Mouse (Mus musculus) limb, embryonic 13.5 days (tissue): ENCODE measurements around the gene Ccndbp1. TPM values are rescaled to one million over a fixed set of nuclear protein-coding genes. Genes with fewer than 3 reads are reported as not detected.
"Not testable (repeated sequence)": the region's sequence is repeated elsewhere in the genome, so short reads cannot be mapped to it uniquely, and the experiment has no call there.

Source experiments
- ATAC-seq: fragments of 200-750 bp; cut with Nextera tagmentation; 2 replicates; pipeline ENCODE4 v1.8.0; 2017; ENCODE audit warnings: low read depth, moderate number of reproducible peaks, moderate TSS enrichment; ENCODE audit not compliant: low FRiP score
- H3K27ac ChIP-seq: fragments of 300-500 bp; sonication (generic); 2 replicates; pipeline ENCODE4 v1.5.1; 2015; ENCODE audit warnings: inconsistent platforms, mild to moderate bottlenecking, moderate library complexity
- H3K27me3 ChIP-seq: fragments of 300-500 bp; sonication (generic); 2 replicates; pipeline ENCODE4 v1.6.1; 2015; ENCODE audit warnings: mild to moderate bottlenecking, inconsistent platforms
- H3K36me3 ChIP-seq: fragments of 300-500 bp; sonication (generic); 2 replicates; pipeline ENCODE4 v1.6.1; 2015; ENCODE audit warnings: inconsistent platforms, mild to moderate bottlenecking, moderate library complexity
- H3K4me1 ChIP-seq: fragments of 300-500 bp; sonication (generic); 2 replicates; pipeline ENCODE4 v1.6.1; 2015; ENCODE audit warnings: inconsistent platforms
- H3K4me2 ChIP-seq: fragments of 300-500 bp; sonication (generic); replicated peaks from 2 replicates; pipeline ENCODE4 v1.6.1; 2015; ENCODE audit warnings: inconsistent platforms, mild to moderate bottlenecking, moderate library complexity
- H3K4me3 ChIP-seq: fragments of 300-500 bp; sonication (generic); 2 replicates; pipeline ENCODE4 v1.5.1; 2015; ENCODE audit warnings: moderate library complexity, mild to moderate bottlenecking, inconsistent platforms
- H3K9ac ChIP-seq: fragments of 300-500 bp; sonication (generic); 2 replicates; pipeline ENCODE4 v1.6.1; 2015; ENCODE audit warnings: mild to moderate bottlenecking, inconsistent platforms
- H3K9me3 ChIP-seq: fragments of 300-500 bp; sonication (generic); 2 replicates; pipeline ENCODE4 v1.6.1; 2016; ENCODE audit warnings: inconsistent platforms
- WGBS: fragments of 180-500 bp; shearing (Covaris S2); methylation state at CpG from one replicate; pipeline ENCODE4 v1.1.7; 2015; 5-methylcytosine and 5-hydroxymethylcytosine counted together
- polyA plus RNA-seq: library from polyadenylated mRNA; unstranded; fragments of >200 nt; fragmentation: Nextera tagmentation; extraction: Ambion mirVana; gene quantifications from 2 replicates; pipeline ENCODE4 v1.2.1, GENCODE M21; 2015

Ccndbp1 gene
- 39.3 and 42.0 TPM in 2 replicates for polyA plus RNA-seq

DNA sequence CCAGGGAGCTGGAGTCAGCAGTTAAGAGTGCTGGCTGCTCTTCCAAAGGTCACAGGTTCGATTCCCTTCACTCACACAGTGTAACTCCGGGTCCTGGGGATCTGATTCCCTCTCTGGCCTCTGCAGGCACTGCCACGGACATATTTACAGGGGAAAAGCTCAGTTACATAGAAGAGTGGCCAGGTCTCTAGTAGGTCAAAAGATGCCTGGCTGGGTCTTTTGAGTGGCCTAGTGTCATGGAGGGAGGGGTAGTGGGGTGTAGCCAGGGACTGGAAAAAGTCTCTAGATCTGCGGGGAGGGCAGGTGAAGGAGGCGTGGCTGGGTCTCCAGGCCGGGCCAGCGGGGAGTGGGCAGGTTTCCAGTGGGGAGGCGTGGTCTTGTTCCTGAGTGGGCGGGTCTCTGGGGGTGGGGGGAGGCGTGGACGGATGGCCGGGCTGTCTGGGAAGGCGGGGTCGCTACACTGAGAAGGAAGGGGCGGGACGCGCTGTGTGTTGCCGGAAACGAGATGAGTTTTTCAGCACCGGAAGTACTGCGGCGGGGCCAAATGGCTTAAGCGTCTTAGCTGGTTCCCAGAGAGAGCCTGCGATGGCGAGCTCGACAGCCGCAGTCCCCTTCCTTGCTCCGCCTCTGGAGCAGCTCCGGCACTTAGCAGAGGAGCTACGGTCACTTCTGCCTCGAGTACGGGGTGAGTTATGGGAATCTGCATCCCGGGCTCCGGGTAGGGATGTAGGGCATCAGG is at the start of gene Ccndbp1:
Gene Ccndbp1, plus strand, starts transcription at position 479 of the 739 bp plus-strand sequence.
- H3K9me3 ChIP-seq = no peaks in the 10 kb centered on the region
- peaks cover 17% of the 10 kb centered on the region for H3K36me3 ChIP-seq
- peak within 1 kb of the TSS; percentile 72 for H3K9ac ChIP-seq
- H3K4me3 ChIP-seq = peak within 1 kb of the TSS; percentile 71
- H3K27ac ChIP-seq = no peak within 1 kb of the TSS; the same call in 1 of the 2 replicates
- ATAC-seq = peak; percentile 96
- no peaks in the 10 kb centered on the region for H3K27me3 ChIP-seq
- WGBS = 1% methylated on average over 34 of the region's 34 CpGs
- peak within 1 kb of the TSS; percentile 89 for H3K4me2 ChIP-seq
- peaks cover 8% of the 10 kb centered on the region for H3K4me1 ChIP-seq

DNA sequence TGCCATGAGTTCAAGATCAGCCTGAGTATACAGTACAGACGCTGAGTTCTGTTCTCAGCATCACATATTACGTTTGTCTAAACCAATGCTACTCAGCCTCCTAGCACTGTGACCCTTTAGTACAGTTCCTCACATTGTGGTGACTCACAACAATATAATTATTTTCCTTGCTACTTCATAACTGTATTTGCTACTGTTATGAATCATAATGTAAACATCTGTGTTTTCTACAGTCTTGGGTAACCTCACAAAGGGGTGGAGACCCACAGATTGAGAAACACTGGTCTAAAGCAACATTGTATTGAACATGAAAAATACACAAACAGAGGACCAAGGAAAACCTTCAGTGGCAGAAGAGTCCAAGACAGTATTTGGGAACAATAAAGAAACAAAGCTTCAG is 48.8 kb upstream of the Ccndbp1 start:
- no peaks in the 10 kb centered on the region for H3K9me3 ChIP-seq
- H3K4me2 ChIP-seq = no peak overlapping the region
- H3K9ac ChIP-seq = no peak overlapping the region
- WGBS = 83% methylated on average over 2 of the region's 2 CpGs
- H3K27ac ChIP-seq = no peak overlapping the region
- H3K4me3 ChIP-seq = no peak overlapping the region
- ATAC-seq = no peak
- H3K27me3 ChIP-seq = no peaks in the 10 kb centered on the region
- H3K36me3 ChIP-seq = peaks cover 27% of the 10 kb centered on the region
- no peaks in the 10 kb centered on the region for H3K4me1 ChIP-seq

DNA sequence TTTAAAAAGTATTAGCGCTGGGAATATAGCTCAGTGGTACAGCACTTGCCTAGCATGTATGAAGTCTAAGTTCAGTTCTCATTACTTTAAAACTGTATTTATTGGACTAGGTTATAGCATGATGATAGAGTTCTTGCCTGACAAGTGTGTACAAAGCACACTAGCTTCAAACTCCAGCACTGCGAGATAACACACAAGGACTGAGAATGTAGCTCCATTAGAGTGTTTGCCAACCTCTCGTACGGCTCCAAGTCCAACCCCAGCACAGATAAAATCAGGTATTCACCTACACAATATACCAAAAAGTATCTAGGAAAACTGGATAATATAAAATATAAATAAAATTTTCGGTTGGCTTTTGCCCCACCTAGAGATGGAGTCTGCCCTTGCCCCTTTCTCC is 48.4 kb upstream of the Ccndbp1 start:
- no peaks in the 10 kb centered on the region for H3K9me3 ChIP-seq
- 93% methylated on average over 5 of the region's 5 CpGs for WGBS

DNA sequence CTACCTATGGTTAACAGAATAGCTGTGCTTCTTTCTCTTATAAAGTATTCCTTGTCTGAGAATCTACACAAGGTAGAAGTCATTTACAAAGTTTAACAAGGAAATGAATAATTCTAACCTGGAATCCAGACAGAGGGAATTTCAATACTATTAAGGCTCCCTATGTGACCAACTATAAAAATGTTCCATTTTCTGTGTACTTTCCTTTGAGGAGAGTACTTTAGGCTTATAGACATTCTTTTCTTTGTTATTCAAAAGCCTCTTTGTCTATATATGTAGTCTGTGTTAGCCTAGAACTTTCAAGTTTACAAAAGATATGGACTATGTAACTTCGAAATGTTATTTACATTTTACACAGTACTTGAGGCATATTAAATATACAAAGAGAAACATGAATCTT is 47.9 kb upstream of the Ccndbp1 start:
- Histone ChIP-seq H3K27ac (no peak overlapping the region), H3K9ac (no peak overlapping the region), H3K9me3 (no peaks in the 10 kb centered on the region), H3K36me3 (peaks cover 18% of the 10 kb centered on the region), H3K4me3 (no peak overlapping the region), H3K27me3 (no peaks in the 10 kb centered on the region), H3K4me2 (no peak overlapping the region), H3K4me1 (no peaks in the 10 kb centered on the region)
- WGBS = 92% methylated on average over 1 of the region's 1 CpGs
- ATAC-seq = no peak

More for the DNA sequence above, 48.4 kb upstream of the Ccndbp1 start:
- H3K4me2 ChIP-seq = no peak overlapping the region
- H3K27ac ChIP-seq = no peak overlapping the region
- H3K27me3 ChIP-seq = no peaks in the 10 kb centered on the region
- H3K4me1 ChIP-seq = no peaks in the 10 kb centered on the region
- no peak for ATAC-seq
- H3K36me3 ChIP-seq = peaks cover 23% of the 10 kb centered on the region
- H3K9ac ChIP-seq = no peak overlapping the region
- H3K4me3 ChIP-seq = no peak overlapping the region

DNA sequence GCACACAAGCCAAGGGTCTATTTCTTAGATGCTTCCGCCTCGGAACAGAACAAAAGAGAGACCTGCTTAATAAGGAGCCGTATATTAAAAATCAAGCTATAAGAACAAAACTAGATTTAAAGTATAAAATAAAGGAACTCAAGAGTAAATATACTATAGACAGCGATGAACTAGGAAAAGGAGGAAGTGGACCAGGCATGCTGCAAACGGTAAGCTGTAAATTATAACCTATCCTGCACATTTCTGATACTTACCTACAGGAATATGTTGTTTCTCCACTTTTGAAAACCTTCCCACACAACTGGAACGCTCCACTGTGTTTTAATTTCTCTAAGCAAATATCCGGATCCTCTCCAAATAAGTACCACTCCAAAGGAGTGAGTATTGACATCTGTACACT is 45.1 kb upstream of the Ccndbp1 start:
- Histone ChIP-seq H3K4me1 (no peaks in the 10 kb centered on the region), H3K4me2 (no peak overlapping the region), H3K36me3 (peaks cover 15% of the 10 kb centered on the region), H3K27ac (no peak overlapping the region), H3K27me3 (no peaks in the 10 kb centered on the region), H3K9ac (no peak overlapping the region), H3K4me3 (no peak overlapping the region), H3K9me3 (no peaks in the 10 kb centered on the region)
- 96% methylated on average over 7 of the region's 7 CpGs for WGBS
- no peak for ATAC-seq

- Histone ChIP-seq H3K27me3 (no peaks in the 10 kb centered on the region), H3K4me2 (no peak overlapping the region), H3K9me3 (no peaks in the 10 kb centered on the region), H3K9ac (no peak overlapping the region), H3K27ac (no peak overlapping the region), H3K4me3 (no peak overlapping the region), H3K4me1 (peaks cover 9% of the 10 kb centered on the region), H3K36me3 (no peaks in the 10 kb centered on the region; the same call in 1 of the 2 replicates)
- 91% methylated on average over 3 of the region's 3 CpGs for WGBS
- ATAC-seq = no peak
These were observed 42.7 kb upstream of the Ccndbp1 start for GRCm38 (mm10) chr2:120965486-120965885.

- Histone ChIP-seq H3K4me1 (peaks cover 9% of the 10 kb centered on the region), H3K9ac (peak overlapping the region; percentile 89), H3K9me3 (no peaks in the 10 kb centered on the region), H3K27ac (peak overlapping the region; percentile 82), H3K27me3 (0 out of 2 replicates have a peak, but pooled peaks cover 4% of the 10 kb centered on the region), H3K4me3 (peak overlapping the region; percentile 80), H3K4me2 (peak overlapping the region; percentile 79), H3K36me3 (no peaks in the 10 kb centered on the region)
- under 1% methylated on average over 23 of the region's 23 CpGs for WGBS
- ATAC-seq = peak; percentile 30; the same call in 1 of the 2 replicates
These were observed 38.1 kb upstream of the Ccndbp1 start for GRCm38 (mm10) chr2:120970045-120970539.

GRCm38 (mm10) chr2:120970559-120971080 is 37.6 kb upstream of the Ccndbp1 start, which contains the start of gene Ubr1:
Gene Ubr1 (minus strand): TSS chr2:120970715.
- peak within 1 kb of the TSS; percentile 79 for H3K4me2 ChIP-seq
- peak within 1 kb of the TSS; percentile 80 for H3K4me3 ChIP-seq
- no peaks in the 10 kb centered on the region for H3K36me3 ChIP-seq
- H3K27me3 ChIP-seq = 0 out of 2 replicates have a peak, but pooled peaks cover 4% of the 10 kb centered on the region
- H3K27ac ChIP-seq = peak within 1 kb of the TSS; percentile 82
- no peaks in the 10 kb centered on the region for H3K9me3 ChIP-seq
- H3K9ac ChIP-seq = peak within 1 kb of the TSS; percentile 89
- under 1% methylated on average over 39 of the region's 39 CpGs for WGBS
- peak; percentile 88 for ATAC-seq
- H3K4me1 ChIP-seq = peaks cover 9% of the 10 kb centered on the region

DNA sequence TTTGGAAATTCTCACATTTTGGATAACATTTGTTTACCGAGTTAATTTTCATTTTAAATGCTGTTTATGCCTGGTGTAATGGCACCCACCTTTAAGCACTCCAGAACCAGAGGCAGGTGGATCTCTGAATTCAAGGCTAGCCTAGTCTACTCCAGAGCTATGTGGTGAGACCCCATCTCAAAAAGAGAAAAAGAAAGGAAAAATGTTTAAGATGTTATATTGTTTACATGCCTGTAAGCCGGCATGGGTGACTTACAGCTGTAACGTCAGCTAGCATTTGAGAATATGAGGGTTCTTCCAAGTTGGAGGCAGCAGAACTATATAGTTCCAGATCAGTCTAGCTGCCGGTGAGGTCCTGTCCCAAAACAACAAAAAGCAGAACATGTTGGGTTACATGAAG is 36.4 kb upstream of the Ccndbp1 start:
- Histone ChIP-seq H3K9ac (no peak overlapping the region), H3K9me3 (no peaks in the 10 kb centered on the region), H3K36me3 (no peaks in the 10 kb centered on the region), H3K4me1 (peaks cover 9% of the 10 kb centered on the region), H3K27ac (no peak overlapping the region), H3K4me2 (no peak overlapping the region; the same call in 1 of the 2 replicates), H3K4me3 (no peak overlapping the region), H3K27me3 (peaks cover 10% of the 10 kb centered on the region; the same call in 1 of the 2 replicates)
- 89% methylated on average over 4 of the region's 4 CpGs for WGBS
- no peak for ATAC-seq

DNA sequence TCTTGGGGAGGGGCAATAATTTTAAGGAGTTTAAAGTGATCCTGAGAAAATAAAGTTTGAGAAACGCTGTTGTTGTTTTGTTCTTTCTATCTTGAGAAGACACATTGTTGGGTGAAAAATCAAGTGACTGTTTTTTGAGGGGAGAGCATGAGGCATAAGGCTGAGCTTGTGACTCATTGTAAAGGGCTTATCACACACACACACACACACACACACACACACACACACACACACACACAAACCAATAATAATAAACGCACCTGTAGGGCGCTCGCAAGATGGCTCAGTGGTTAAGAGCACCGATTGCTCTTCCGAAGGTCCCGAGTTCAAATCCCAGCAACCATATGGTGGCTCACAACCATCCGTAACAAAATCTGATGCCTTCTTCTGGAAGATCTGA is 35.9 kb upstream of the Ccndbp1 start:
- H3K9ac ChIP-seq, H3K4me1 ChIP-seq, H3K9me3 ChIP-seq, ATAC-seq, H3K4me3 ChIP-seq, H3K27ac ChIP-seq, H3K36me3 ChIP-seq, H3K4me2 ChIP-seq: not testable (repeated sequence)
- H3K27me3 ChIP-seq = peaks cover 14% of the 10 kb centered on the region; the same call in 1 of the 2 replicates
- WGBS = 95% methylated on average over 8 of the region's 8 CpGs

DNA sequence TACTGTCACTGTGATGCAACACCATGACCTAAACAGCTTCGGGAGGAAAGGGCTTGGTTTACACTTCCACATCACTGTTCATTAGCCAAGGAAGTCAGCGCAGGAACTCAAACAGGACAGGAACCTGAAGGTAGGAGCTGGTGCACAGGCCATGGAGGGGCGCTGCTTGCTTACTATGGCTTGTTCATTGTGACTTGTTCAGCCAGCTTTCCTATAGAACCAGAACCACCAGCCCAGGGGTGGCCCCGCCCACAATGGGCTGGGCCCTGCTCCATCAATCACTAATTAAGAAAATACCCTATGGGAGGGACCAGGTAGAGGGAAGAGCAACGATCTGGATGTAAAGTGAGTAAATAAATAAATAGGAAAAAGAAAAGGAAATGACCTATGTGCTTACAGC is 35.2 kb upstream of the Ccndbp1 start:
- H3K27ac ChIP-seq = no peak overlapping the region
- H3K4me3 ChIP-seq = no peak overlapping the region
- H3K4me2 ChIP-seq = peak overlapping the region; percentile 19; the same call in 1 of the 2 replicates
- H3K36me3 ChIP-seq = no peaks in the 10 kb centered on the region
- ATAC-seq = no peak
- 19% methylated on average over 5 of the region's 5 CpGs for WGBS
- H3K9ac ChIP-seq = no peak overlapping the region
- peaks cover 9% of the 10 kb centered on the region for H3K4me1 ChIP-seq
- peaks cover 21% of the 10 kb centered on the region for H3K27me3 ChIP-seq
- no peaks in the 10 kb centered on the region for H3K9me3 ChIP-seq

DNA sequence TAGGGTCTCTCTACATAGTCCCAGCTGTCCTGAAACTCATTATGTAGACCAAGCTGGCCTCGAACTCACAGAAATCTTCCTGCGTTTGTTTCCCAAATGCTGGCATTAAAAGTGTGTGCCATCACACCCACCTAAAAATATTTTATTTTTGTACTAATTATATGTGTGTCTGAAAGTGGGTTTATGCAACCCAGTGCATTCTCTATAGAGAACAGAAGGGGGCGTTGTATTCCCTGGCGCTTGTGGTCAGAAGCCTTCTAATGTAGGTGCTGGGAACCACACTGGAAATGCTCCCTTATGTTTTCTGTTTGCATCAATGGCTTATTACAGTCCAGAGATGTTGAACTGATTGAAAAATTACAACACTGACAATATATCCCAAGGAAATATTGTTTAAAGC is 31.9 kb upstream of the Ccndbp1 start:
- Histone ChIP-seq H3K9me3 (no peaks in the 10 kb centered on the region), H3K36me3 (no peaks in the 10 kb centered on the region), H3K4me1 (no peaks in the 10 kb centered on the region), H3K4me2 (no peak overlapping the region; the same call in 1 of the 2 replicates), H3K9ac (no peak overlapping the region), H3K4me3 (no peak overlapping the region), H3K27me3 (peaks cover 24% of the 10 kb centered on the region), H3K27ac (no peak overlapping the region)
- 51% methylated on average over 4 of the region's 4 CpGs for WGBS
- no peak for ATAC-seq
